Mouse (Mus musculus): ENCODE measurements around the gene Defb7. TPM values are rescaled to one million over a fixed set of nuclear protein-coding genes. Genes with fewer than 3 reads are reported as not detected.

Defb7 gene
- not detected in 2 replicates for polyA plus RNA-seq (2016; fragmentation: Nextera tagmentation; extraction: Ambion mirVana)

- 84% methylated on average over 2 of the region's 2 CpGs for WGBS
- Histone ChIP-seq H3K9me3 (replicated peaks) (no peaks in the 10 kb centered on the region), H3K9ac (no peak within 1 kb of the TSS), H3K4me1 (replicated peaks) (no peaks in the 10 kb centered on the region), H3K4me3 (no peak within 1 kb of the TSS), H3K27me3 (replicated peaks) (no peaks in the 10 kb centered on the region), H3K4me2 (no peak within 1 kb of the TSS), H3K27ac (ENCODE audit: poor library complexity, severe bottlenecking) (no peak within 1 kb of the TSS), H3K36me3 (no peaks in the 10 kb centered on the region)
- no peak for ATAC-seq (ENCODE audit: insufficient number of reproducible peaks, low FRiP score)
These were observed at the start of gene Defb7 for GRCm38 (mm10) chr8:19494797-19495196. Defb7 (plus strand) TSS chr8:19495097.

- Histone ChIP-seq H3K9ac (no peak overlapping the region), H3K27me3 (replicated peaks) (no peaks in the 10 kb centered on the region), H3K4me3 (no peak overlapping the region), H3K36me3 (no peaks in the 10 kb centered on the region), H3K9me3 (replicated peaks) (peaks cover 20% of the 10 kb centered on the region), H3K27ac (ENCODE audit: poor library complexity, severe bottlenecking) (no peak overlapping the region), H3K4me1 (replicated peaks) (no peaks in the 10 kb centered on the region), H3K4me2 (no peak overlapping the region)
- ATAC-seq (ENCODE audit: insufficient number of reproducible peaks, low FRiP score), result no peak
- 80% methylated on average over 1 of the region's 1 CpGs for WGBS
These were observed 48.5 kb upstream of the Defb7 start for GRCm38 (mm10) chr8:19446378-19446777.

DNA sequence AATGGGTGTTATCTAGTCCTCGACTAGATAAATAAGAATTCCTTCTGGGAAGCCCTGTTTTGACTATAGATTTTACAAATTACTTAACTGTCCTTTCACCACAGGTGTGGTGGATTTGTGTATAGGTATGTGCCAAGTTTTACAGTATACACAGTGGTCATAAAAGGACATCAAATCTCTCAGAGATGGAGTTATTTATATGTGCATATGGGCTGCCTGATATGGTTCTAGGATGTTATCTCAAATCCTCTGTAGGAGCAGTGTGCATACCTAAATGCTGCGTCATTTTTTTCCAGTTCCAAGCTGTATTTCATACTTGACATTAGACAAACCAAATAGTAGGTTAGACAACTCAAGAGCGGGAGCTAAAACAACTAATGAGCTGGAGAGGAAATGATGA lies 33.5 kb upstream of the Defb7 start:
- Histone ChIP-seq H3K4me3 (no peak overlapping the region), H3K9me3 (replicated peaks) (0 out of 2 replicates have a peak, but pooled peaks cover 9% of the 10 kb centered on the region), H3K4me1 (replicated peaks) (no peaks in the 10 kb centered on the region), H3K4me2 (no peak overlapping the region), H3K9ac (no peak overlapping the region), H3K36me3 (no peaks in the 10 kb centered on the region), H3K27ac (ENCODE audit: poor library complexity, severe bottlenecking) (no peak overlapping the region), H3K27me3 (replicated peaks) (no peaks in the 10 kb centered on the region)
- no peak for ATAC-seq (ENCODE audit: insufficient number of reproducible peaks, low FRiP score)
- 74% methylated on average over 3 of the region's 3 CpGs for WGBS

DNA sequence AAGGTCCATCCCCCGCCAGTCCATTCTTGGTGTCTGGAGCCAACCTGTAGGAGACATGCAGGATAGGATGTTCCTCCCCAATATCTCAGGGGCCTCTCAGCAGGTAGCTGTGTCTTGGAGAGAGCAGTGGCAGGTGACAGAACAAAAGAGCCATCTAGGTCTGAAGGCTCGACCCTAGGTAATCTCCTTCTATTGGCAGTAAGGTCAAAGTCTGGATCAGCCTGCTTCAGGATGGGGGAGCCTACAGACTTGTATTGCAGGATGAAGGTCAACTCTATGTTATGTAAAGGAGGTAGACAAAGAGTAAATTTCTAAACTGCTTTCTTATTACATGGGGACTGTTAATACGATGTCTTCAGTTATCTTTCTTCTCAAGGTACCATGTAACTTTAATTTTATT lies 25.9 kb upstream of the Defb7 start:
- WGBS, result 69% methylated on average over 3 of the region's 3 CpGs
- Histone ChIP-seq H3K4me1 (replicated peaks) (no peaks in the 10 kb centered on the region), H3K9me3 (replicated peaks) (peaks cover 6% of the 10 kb centered on the region; the same call in 1 of the 2 replicates), H3K4me2 (no peak overlapping the region), H3K4me3 (no peak overlapping the region), H3K36me3 (no peaks in the 10 kb centered on the region), H3K27ac (ENCODE audit: poor library complexity, severe bottlenecking) (no peak overlapping the region), H3K27me3 (replicated peaks) (no peaks in the 10 kb centered on the region), H3K9ac (no peak overlapping the region)
- ATAC-seq (ENCODE audit: insufficient number of reproducible peaks, low FRiP score), result no peak

DNA sequence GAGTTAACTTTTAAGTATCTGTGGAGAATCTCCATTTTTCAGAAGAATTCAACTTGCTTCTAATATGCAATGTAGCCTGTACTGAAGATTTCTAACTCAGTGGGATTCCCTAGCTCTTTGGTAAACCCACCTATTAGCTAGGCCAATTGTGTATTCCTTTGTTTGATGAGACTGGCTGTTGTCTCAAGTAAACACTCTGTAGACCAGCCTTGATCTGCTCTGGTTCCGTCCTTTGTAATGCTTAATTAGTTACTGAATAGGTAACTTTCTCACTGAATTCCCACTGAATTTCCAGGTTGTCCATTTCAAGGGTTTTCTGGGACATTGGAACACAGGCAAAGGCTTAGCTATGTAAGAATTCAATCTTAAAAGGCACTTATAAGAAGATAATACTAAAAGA lies 5.6 kb downstream of the Defb7 start:
- H3K27ac ChIP-seq (ENCODE audit: poor library complexity, severe bottlenecking), result no peak overlapping the region
- H3K4me3 ChIP-seq, result no peak overlapping the region
- 67% methylated on average over 1 of the region's 1 CpGs for WGBS
- ATAC-seq (ENCODE audit: insufficient number of reproducible peaks, low FRiP score), result no peak
- no peaks in the 10 kb centered on the region for H3K27me3 ChIP-seq (replicated peaks)
- H3K36me3 ChIP-seq, result no peaks in the 10 kb centered on the region
- no peak overlapping the region for H3K4me2 ChIP-seq
- peaks cover 12% of the 10 kb centered on the region; the same call in 1 of the 2 replicates for H3K9me3 ChIP-seq (replicated peaks)
- H3K9ac ChIP-seq, result no peak overlapping the region
- H3K4me1 ChIP-seq (replicated peaks), result no peaks in the 10 kb centered on the region

DNA sequence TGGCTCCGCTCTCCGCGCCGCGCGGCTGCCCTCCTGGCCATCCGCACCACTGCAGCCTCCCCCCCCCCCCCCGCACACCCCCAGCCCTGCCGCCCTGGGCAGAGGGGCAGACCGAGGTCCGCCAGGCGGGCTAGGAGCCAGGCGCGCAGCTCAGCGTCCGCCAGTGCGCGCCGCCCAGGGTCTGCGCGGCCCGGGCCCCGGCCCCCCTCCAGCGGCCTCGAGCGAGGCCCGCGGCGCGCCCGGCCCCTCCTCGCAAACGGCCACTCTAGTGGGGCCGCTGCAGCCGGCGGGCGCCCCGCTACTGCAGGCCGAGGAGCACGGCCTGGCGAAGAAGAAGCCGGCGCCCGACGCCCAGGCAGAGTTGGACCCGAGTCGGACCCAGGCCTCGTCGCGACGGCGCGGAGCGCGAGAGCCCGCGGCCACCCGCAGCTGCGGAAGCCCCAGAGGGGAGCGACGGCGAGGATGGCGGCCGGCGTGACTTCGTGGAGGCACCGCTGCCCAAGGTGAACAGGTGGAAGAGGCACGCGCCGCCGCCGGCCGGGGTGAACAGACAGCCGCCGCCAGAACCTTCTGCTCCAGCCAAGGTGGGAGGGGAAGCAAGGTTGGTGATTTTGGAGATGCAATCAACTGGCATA lies 40.4 kb downstream of the Defb7 start:
- H3K36me3 ChIP-seq, result no peaks in the 10 kb centered on the region
- peak overlapping the region; percentile 64 for H3K9ac ChIP-seq
- H3K4me1 ChIP-seq (replicated peaks), result no peaks in the 10 kb centered on the region
- H3K4me3 ChIP-seq, result peak overlapping the region; percentile 43
- peaks cover 13% of the 10 kb centered on the region for H3K9me3 ChIP-seq (replicated peaks)
- WGBS, result 6% methylated on average over 74 of the region's 75 CpGs
- ATAC-seq (ENCODE audit: insufficient number of reproducible peaks, low FRiP score), result peak; percentile 71
- H3K4me2 ChIP-seq, result peak overlapping the region; percentile 68
- H3K27me3 ChIP-seq (replicated peaks), result peaks cover 35% of the 10 kb centered on the region
- no peak overlapping the region for H3K27ac ChIP-seq (ENCODE audit: poor library complexity, severe bottlenecking)

DNA sequence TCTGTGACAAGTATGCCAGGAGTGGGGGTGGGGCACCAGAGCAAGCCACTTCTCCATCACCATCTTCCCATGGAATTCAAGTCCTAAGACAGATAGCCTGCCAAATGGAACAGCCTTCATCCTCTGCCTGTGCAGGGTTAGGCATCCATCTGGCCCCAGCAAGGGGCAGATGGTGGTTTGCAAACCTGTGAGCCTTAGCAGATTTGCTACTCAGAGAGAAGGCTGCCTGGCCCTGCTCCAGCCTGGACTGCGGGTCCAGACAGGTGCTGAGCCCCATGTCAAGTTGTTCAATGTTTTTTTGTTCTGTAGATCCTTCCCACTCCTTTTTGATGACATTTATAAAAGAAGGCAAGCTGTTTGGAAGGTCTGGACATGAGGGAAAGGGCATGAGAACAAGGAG lies 45.5 kb downstream of the Defb7 start:
- Histone ChIP-seq H3K4me1 (replicated peaks) (no peaks in the 10 kb centered on the region), H3K36me3 (no peaks in the 10 kb centered on the region), H3K9ac (no peak overlapping the region), H3K9me3 (replicated peaks) (peaks cover 20% of the 10 kb centered on the region), H3K4me2 (no peak overlapping the region), H3K4me3 (no peak overlapping the region), H3K27ac (ENCODE audit: poor library complexity, severe bottlenecking) (no peak overlapping the region), H3K27me3 (replicated peaks) (peaks cover 16% of the 10 kb centered on the region)
- WGBS, result 48% methylated on average over 1 of the region's 1 CpGs
- no peak for ATAC-seq (ENCODE audit: insufficient number of reproducible peaks, low FRiP score)

Small RNA genes lying within 50 kb of the gene (microRNA-seq; reads per million reads assigned to microRNA genes)
- gene Gm27288 (not detected), gene Gm27852 (not detected)

Other genes starting within 250 kb of the Defb7 start
- gene Defb5, start 247.5 kb upstream of the Defb7 start, polyA plus RNA-seq (2016; fragmentation: Nextera tagmentation; extraction: Ambion mirVana), result not detected in 2 replicates
- not detected in 2 replicates for gene Defb3, start 201.7 kb upstream of the Defb7 start, polyA plus RNA-seq (2016; fragmentation: Nextera tagmentation; extraction: Ambion mirVana)
- gene Defb8, start 47.5 kb upstream of the Defb7 start, polyA plus RNA-seq (2016; fragmentation: Nextera tagmentation; extraction: Ambion mirVana), result not detected in 2 replicates
- gene 4930467E23Rik, start 234.5 kb downstream of the Defb7 start, polyA plus RNA-seq (2016; fragmentation: Nextera tagmentation; extraction: Ambion mirVana), result not detected in 2 replicates